8 mouse cellular contexts compared by ENCODE assay signal in the genomic region with DNA sequence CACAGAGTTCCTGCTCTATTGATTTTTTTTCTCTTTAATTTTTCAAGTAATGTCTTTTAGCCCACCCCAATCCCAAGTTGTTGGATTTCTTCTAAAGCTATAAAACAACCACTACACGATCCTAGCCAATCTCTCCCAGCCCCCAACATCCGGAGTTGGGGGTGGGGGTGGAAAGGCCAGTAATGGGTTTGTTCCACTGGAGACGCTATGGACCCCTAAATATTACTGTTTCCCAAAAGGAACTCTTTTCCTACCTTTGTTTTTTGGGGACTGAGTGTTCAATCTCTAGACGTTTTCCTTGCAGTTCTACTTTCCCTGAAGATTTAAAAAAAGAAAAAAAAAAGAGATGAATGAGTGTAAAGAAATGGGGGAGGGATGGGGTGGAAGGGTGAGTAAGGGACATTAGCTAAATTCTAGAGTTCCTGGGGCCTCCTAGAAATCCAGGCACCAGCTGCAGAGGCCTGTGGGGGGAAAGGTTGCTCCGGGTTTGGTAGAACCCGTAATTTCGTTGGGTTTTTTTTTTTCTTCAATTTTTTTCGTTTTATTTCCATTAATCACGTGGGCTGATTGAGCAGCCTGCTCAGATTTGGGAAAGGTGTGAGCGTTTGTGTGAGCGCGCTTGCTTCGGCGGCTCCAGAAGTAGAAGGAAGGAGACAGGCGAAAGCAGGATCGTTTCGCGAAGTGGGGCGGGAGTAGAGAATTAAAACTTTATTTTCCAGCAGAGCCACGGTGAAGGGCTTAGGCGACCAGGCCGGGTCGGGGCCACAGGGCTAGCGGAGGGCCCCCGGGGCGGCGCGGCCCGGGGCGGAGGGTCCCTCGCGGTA. TPM values are rescaled to one million over a fixed set of nuclear protein-coding genes. Genes with fewer than 3 reads are reported as not detected.
DNase-seq lines count a peak whose midpoint lies in the region; ATAC-seq and TF ChIP-seq lines count a peak whose summit lies in the region.

No protein-coding gene starts in this region.

- H3K4me1 ChIP-seq in lung, postnatal 0 days (ENCODE audit: insufficient read depth, low read depth, low read length) = peaks cover 15% of the 10 kb centered on the region
- H3K4me1 ChIP-seq in forebrain, embryonic 11.5 days (replicated peaks; ENCODE audit: control insufficient read depth, insufficient read depth, low read length) = peaks cover 7% of the 10 kb centered on the region; the same call in 1 of the 2 replicates
- peaks cover 21% of the 10 kb centered on the region for H3K4me1 ChIP-seq in small intestine, adult 2 months (ENCODE audit: control insufficient read depth, insufficient read depth, insufficient read length, low read length)

- H3K27me3 ChIP-seq in lung, postnatal 0 days (replicated peaks; ENCODE audit: insufficient read depth, low read length) = peaks cover 16% of the 10 kb centered on the region
- no peaks in the 10 kb centered on the region for H3K27me3 ChIP-seq in forebrain, embryonic 11.5 days (ENCODE audit: control insufficient read depth, insufficient read depth, low read length)
- peaks cover 82% of the 10 kb centered on the region for H3K27me3 ChIP-seq in small intestine, adult 2 months (ENCODE audit: control insufficient read depth, insufficient read depth, low read length)

- H3K27ac ChIP-seq in lung, postnatal 0 days (ENCODE audit: low read length) = peak overlapping the region; percentile 64
- peak overlapping the region; percentile 99 for H3K27ac ChIP-seq in forebrain, embryonic 11.5 days (ENCODE audit: low read depth, low read length)
- no peak overlapping the region for H3K27ac ChIP-seq in small intestine, adult 2 months (ENCODE audit: insufficient read depth, low read depth, low read length)

- 2% methylated on average over 31 of the region's 32 CpGs for WGBS in lung, postnatal 0 days
- WGBS in forebrain, embryonic 11.5 days = under 1% methylated on average over 25 of the region's 32 CpGs
- 11% methylated on average over 32 of the region's 32 CpGs for WGBS in small intestine, adult 2 months

- peak overlapping the region; percentile 74 for H3K4me3 ChIP-seq in lung, postnatal 0 days (ENCODE audit: low read depth, low read length)
- H3K4me3 ChIP-seq in forebrain, embryonic 11.5 days (ENCODE audit: low read depth, low read length) = peak overlapping the region; percentile 97
- peak overlapping the region; percentile 36 for H3K4me3 ChIP-seq in small intestine, adult 2 months (ENCODE audit: low read depth, low read length)

- TF ChIP-seq EP300 in lung, postnatal 0 days (IDR thresholded peaks at IDR 0.05) = no peak

- peak overlapping the region; percentile 58 for H3K9ac ChIP-seq in lung, postnatal 0 days (replicated peaks; ENCODE audit: low read depth)
- H3K9ac ChIP-seq in forebrain, embryonic 11.5 days (ENCODE audit: low read length) = peak overlapping the region; percentile 99

- peak; percentile 43 for DNase-seq in lung, postnatal 0 days (ENCODE audit: low spot score)
- no peak for DNase-seq in lung, postnatal 25 days (ENCODE audit: low spot score)
- no peak for DNase-seq in forebrain, embryonic 11.5 days (ENCODE audit: low spot score)
- peak; percentile 36 for DNase-seq in kidney, postnatal 14 days
- no peak for DNase-seq in frontal cortex, postnatal 36 days (ENCODE audit: low spot score in 2 of 2)
- DNase-seq in spleen, postnatal 36 days (ENCODE audit: low spot score in 2 of 2) = no peak

- no peaks in the 10 kb centered on the region for H3K36me3 ChIP-seq in lung, postnatal 0 days (ENCODE audit: insufficient read depth, low read length)
- H3K36me3 ChIP-seq in forebrain, embryonic 11.5 days (ENCODE audit: control insufficient read depth, insufficient read depth, low read length) = no peaks in the 10 kb centered on the region
- H3K36me3 ChIP-seq in small intestine, adult 2 months (ENCODE audit: control insufficient read depth, insufficient read depth, low read length) = no peaks in the 10 kb centered on the region

- no peaks in the 10 kb centered on the region for H3K9me3 ChIP-seq in lung, postnatal 0 days (ENCODE audit: low read length)
- no peaks in the 10 kb centered on the region for H3K9me3 ChIP-seq in forebrain, embryonic 11.5 days (ENCODE audit: control insufficient read depth, low read length)

- no peak for ATAC-seq in lung, postnatal 0 days
- no peak for ATAC-seq in forebrain, embryonic 11.5 days (replicated peaks; ENCODE audit: low FRiP score)
- no peak for ATAC-seq in granulocyte monocyte progenitor cell, adult 5-6 weeks (replicated peaks; ENCODE audit: poor library complexity, severe bottlenecking)

- TF ChIP-seq CTCF in lung, postnatal 0 days (IDR thresholded peaks at IDR 0.05) = no peak
- TF ChIP-seq CTCF in small intestine, adult 2 months (IDR thresholded peaks at IDR 0.05; ENCODE audit: extremely low read depth, insufficient read length, insufficient replicate concordance, low read depth, low read length) = no peak

- TF ChIP-seq POLR2A in small intestine, adult 2 months (IDR thresholded peaks at IDR 0.05; ENCODE audit: low read depth, low read length) = no peak

- H3K4me2 ChIP-seq in lung, postnatal 0 days (replicated peaks; ENCODE audit: low read depth, low read length) = peak overlapping the region; percentile 89
- peak overlapping the region; percentile 94 for H3K4me2 ChIP-seq in forebrain, embryonic 11.5 days (ENCODE audit: low read depth, low read length, severe bottlenecking)

RNA-seq across cellular contexts. Expression of gene Igf2bp1, which starts 1.6 kb away (rescaled TPM):
- 4.3 and 6.1 TPM in 2 replicates for polyA plus RNA-seq in lung, postnatal 0 days (2015; fragmentation: Nextera tagmentation; extraction: Ambion mirVana)
- polyA plus RNA-seq in forebrain, embryonic 11.5 days (2014; fragmentation: Nextera tagmentation; extraction: Ambion mirVana) = 109 and 114 TPM in 2 replicates
- polyA plus RNA-seq in small intestine, adult 2 months (2012; rRNA removed) = 0.11 TPM in 1 of 2 replicates, not detected in the other
- not detected in 2 replicates for total RNA-seq in granulocyte monocyte progenitor cell, adult 5-6 weeks (2014; fragmentation: Nextera tagmentation)
- total RNA-seq in granulocyte monocyte progenitor cell, adult 5-6 weeks (2017) = under 0.01 TPM in 1 of 2 replicates, not detected in the other

RNA-seq across cellular contexts. Expression of gene Gip, which starts 20.2 kb away (rescaled TPM):
- not detected in 2 replicates for polyA plus RNA-seq in lung, postnatal 0 days (2015; fragmentation: Nextera tagmentation; extraction: Ambion mirVana)
- polyA plus RNA-seq in forebrain, embryonic 11.5 days (2014; fragmentation: Nextera tagmentation; extraction: Ambion mirVana) = not detected in 2 replicates
- 25.4 and 44.6 TPM in 2 replicates for polyA plus RNA-seq in small intestine, adult 2 months (2012; rRNA removed)
- not detected in 2 replicates for total RNA-seq in granulocyte monocyte progenitor cell, adult 5-6 weeks (2014; fragmentation: Nextera tagmentation)
- not detected in 2 replicates for total RNA-seq in granulocyte monocyte progenitor cell, adult 5-6 weeks (2017)

RNA-seq across cellular contexts. Expression of gene Snf8, which starts 30.5 kb away (rescaled TPM):
- polyA plus RNA-seq in lung, postnatal 0 days (2015; fragmentation: Nextera tagmentation; extraction: Ambion mirVana) = 72.9 and 77.9 TPM in 2 replicates
- polyA plus RNA-seq in forebrain, embryonic 11.5 days (2014; fragmentation: Nextera tagmentation; extraction: Ambion mirVana) = 39.4 and 41.4 TPM in 2 replicates
- polyA plus RNA-seq in small intestine, adult 2 months (2012; rRNA removed) = 14.7 and 30.8 TPM in 2 replicates
- 88.7 and 94.9 TPM in 2 replicates for total RNA-seq in granulocyte monocyte progenitor cell, adult 5-6 weeks (2014; fragmentation: Nextera tagmentation)
- total RNA-seq in granulocyte monocyte progenitor cell, adult 5-6 weeks (2017) = 37.0 and 44.1 TPM in 2 replicates

Comparison
In these comparisons a context has a peak if more than half of its experiments do, and no peak if none do; other contexts are left out.
1. DNase-seq: peak in lung, postnatal 0 days (single experiment) and kidney, postnatal 14 days (single experiment); none in lung, postnatal 25 days (single experiment), forebrain, embryonic 11.5 days (single experiment), frontal cortex, postnatal 36 days (0 of 2) and spleen, postnatal 36 days (0 of 2).
2. H3K4me3 ChIP-seq: peak in every context shown above with its lines; median percentile 97 in forebrain, embryonic 11.5 days; 74 in lung, postnatal 0 days; 36 in small intestine, adult 2 months.
3. RNA of gene Igf2bp1, which starts 1.6 kb away (polyA plus RNA-seq): 109 to 114 TPM in forebrain, embryonic 11.5 days; 4.3 to 6.1 TPM in lung, postnatal 0 days and 0.11 TPM in small intestine, adult 2 months; every median in the first group is over 10 times any median in the second.
4. RNA of gene Gip, which starts 20.2 kb away (polyA plus RNA-seq): 25.4 to 44.6 TPM in small intestine, adult 2 months; not detected in lung, postnatal 0 days and not detected in forebrain, embryonic 11.5 days; every median in the first group is over 10 times any median in the second.